Mouse (Mus musculus): ENCODE results near the gene Mphosph9.

DNA sequence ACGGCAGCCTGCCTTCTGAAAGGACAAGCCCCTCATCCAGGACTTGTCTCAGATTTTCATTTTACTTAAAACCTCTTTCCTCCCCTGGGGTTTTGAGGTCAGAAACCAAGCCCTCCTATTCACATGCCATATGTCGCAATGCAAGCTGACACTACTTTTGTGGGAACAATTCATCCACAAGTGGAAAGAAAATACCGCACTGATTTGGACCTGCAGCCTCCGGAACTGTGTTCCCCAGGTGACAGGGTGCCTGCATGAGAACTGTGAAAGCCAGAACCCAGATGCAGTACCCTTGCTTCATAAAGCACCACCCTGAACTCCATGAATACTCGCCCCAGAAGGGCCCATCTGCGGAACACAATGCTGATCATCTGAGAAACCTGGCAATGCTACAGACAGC is 100.6 kb downstream of the Mphosph9 start:
- TF ChIP-seq POLR2A (IDR thresholded peaks at IDR 0.05; ENCODE audit: extremely low read depth, insufficient read depth, low read length) (no peak), CTCF (IDR thresholded peaks at IDR 0.05; ENCODE audit: low read depth, low read length) (no peak)

All from liver, adult 2 months (tissue).